Mouse (Mus musculus): Measurements from ENCODE around the gene Med1. TPM values are rescaled to one million over a fixed set of nuclear protein-coding genes. Genes with fewer than 3 reads are reported as not detected.

The Med1 gene
- polyA plus RNA-seq, 1 experiment from 2014 or later: 85.8 TPM

Small RNA genes lying within 50 kb of the gene (microRNA-seq; reads per million reads assigned to microRNA genes)
- gene Gm27399 (ENCODE audit: borderline number of aligned reads): not detected

Other genes with a start within 250 kb of the Med1 start
- gene Plxdc1, start 206.8 kb downstream of the Med1 start, polyA plus RNA-seq (2014; fragmentation: Nextera tagmentation; extraction: Ambion mirVana): 0.11 and 0.17 TPM in 2 replicates
- 4.6 and 5.7 TPM in 2 replicates for gene Arl5c, start 197.1 kb downstream of the Med1 start, polyA plus RNA-seq (2014; fragmentation: Nextera tagmentation; extraction: Ambion mirVana)
- 6.5 and 6.6 TPM in 2 replicates for gene Cacnb1, start 170.3 kb downstream of the Med1 start, polyA plus RNA-seq (2014; fragmentation: Nextera tagmentation; extraction: Ambion mirVana)
- 1,089 and 1,111 TPM in 2 replicates for gene Rpl19, start 166.6 kb downstream of the Med1 start, polyA plus RNA-seq (2014; fragmentation: Nextera tagmentation; extraction: Ambion mirVana)
- gene Stac2, start 139.8 kb downstream of the Med1 start, polyA plus RNA-seq (2014; fragmentation: Nextera tagmentation; extraction: Ambion mirVana): 0.18 and 0.69 TPM in 2 replicates
- 23.9 and 24.1 TPM in 2 replicates for gene Fbxl20, start 42.9 kb downstream of the Med1 start, polyA plus RNA-seq (2014; fragmentation: Nextera tagmentation; extraction: Ambion mirVana)
- gene Cdk12, start 9.8 kb upstream of the Med1 start, polyA plus RNA-seq (2014; fragmentation: Nextera tagmentation; extraction: Ambion mirVana): 12.2 and 13.4 TPM in 2 replicates
- gene Neurod2, start 136.4 kb upstream of the Med1 start, polyA plus RNA-seq (2014; fragmentation: Nextera tagmentation; extraction: Ambion mirVana): 0.13 and 0.24 TPM in 2 replicates
- gene Ppp1r1b, start 155.1 kb upstream of the Med1 start, polyA plus RNA-seq (2014; fragmentation: Nextera tagmentation; extraction: Ambion mirVana): 0.24 and 0.31 TPM in 2 replicates
- gene Stard3, start 165.1 kb upstream of the Med1 start, polyA plus RNA-seq (2014; fragmentation: Nextera tagmentation; extraction: Ambion mirVana): 31.1 and 33.8 TPM in 2 replicates
- gene Tcap, start 190.5 kb upstream of the Med1 start, polyA plus RNA-seq (2014; fragmentation: Nextera tagmentation; extraction: Ambion mirVana): 0.29 and 0.46 TPM in 2 replicates
- 0.18 and 0.24 TPM in 2 replicates for gene Pnmt, start 193.2 kb upstream of the Med1 start, polyA plus RNA-seq (2014; fragmentation: Nextera tagmentation; extraction: Ambion mirVana)
- 6.0 and 6.5 TPM in 2 replicates for gene Pgap3, start 207.2 kb upstream of the Med1 start, polyA plus RNA-seq (2014; fragmentation: Nextera tagmentation; extraction: Ambion mirVana)
- gene Erbb2, start 219.2 kb upstream of the Med1 start, polyA plus RNA-seq (2014; fragmentation: Nextera tagmentation; extraction: Ambion mirVana): 26.5 and 30.8 TPM in 2 replicates
- gene Mien1, start 245.7 kb upstream of the Med1 start, polyA plus RNA-seq (2014; fragmentation: Nextera tagmentation; extraction: Ambion mirVana): 89.3 and 95.6 TPM in 2 replicates